Mouse (Mus musculus) CH12.LX (cell line): ENCODE results near the gene C1qtnf1.

ENCODE experiments used
- CHD1 ChIP-seq: IDR thresholded peaks from 2 replicates; pipeline ENCODE4 v1.6.1; 2012; ENCODE audit warnings: low read depth, low read length, improper control_type of control experiment, inconsistent platforms
- GABPA ChIP-seq: IDR thresholded peaks from 2 replicates; pipeline ENCODE4 v1.6.1; 2012; ENCODE audit warnings: low read depth, low read length, improper control_type of control experiment, inconsistent platforms; ENCODE audit not compliant: insufficient replicate concordance
- HCFC1 ChIP-seq: IDR thresholded peaks from 2 replicates; pipeline ENCODE4 v1.6.1; 2012; ENCODE audit warnings: low read depth, mild to moderate bottlenecking, inconsistent platforms, low read length, improper control_type of control experiment
- MAFK ChIP-seq: IDR thresholded peaks from 2 replicates; pipeline ENCODE4 v1.6.1; 2011; ENCODE audit warnings: low read length, improper control_type of control experiment; ENCODE audit not compliant: insufficient replicate concordance
- MYC ChIP-seq: IDR thresholded peaks from 2 replicates; pipeline ENCODE4 v1.6.1; 2011; ENCODE audit warnings: low read depth, mild to moderate bottlenecking, improper control_type of control experiment, low read length
- POLR2A ChIP-seq: IDR thresholded peaks from 2 replicates; pipeline ENCODE4 v1.6.1; 2011; ENCODE audit warnings: low read depth, mild to moderate bottlenecking, improper control_type of control experiment, low read length
- ZNF384 ChIP-seq: IDR thresholded peaks from 2 replicates; pipeline ENCODE4 v1.6.1; 2012; ENCODE audit warnings: low read depth, low read length, improper control_type of control experiment, inconsistent platforms

- TF ChIP-seq MAFK (no peak), POLR2A (no peak), MYC (no peak), GABPA (no peak), ZNF384 (no peak), CHD1 (no peak), HCFC1 (no peak)
These were observed 27.5 kb upstream of the C1qtnf1 start for GRCm38 (mm10) chr11:118400566-118400936.
